Mouse (Mus musculus): ENCODE data around the gene Wdr31.

The Wdr31 gene

GRCm38 (mm10) chr4:62470598-62471051 is at the start of gene Wdr31:
TSS of gene Wdr31 (minus strand) at chr4:62470896.
- in situ Hi-C loops (cut with MboI; ENCODE audit: low pct_unique_long_range_greater_than_20kb in 1 of 2, low sequenced_read_pairs in 2 of 2, unreplicated experiment in 1 of 2) = no loop called here

GRCm38 (mm10) chr4:62519849-62520233 is 49.1 kb upstream of the Wdr31 start, which contains the start of gene Alad:
TSS of gene Alad (minus strand) at chr4:62519918.
- in situ Hi-C loops (cut with MboI; ENCODE audit: low pct_unique_long_range_greater_than_20kb in 1 of 2, low sequenced_read_pairs in 2 of 2, unreplicated experiment in 1 of 2) = no loop called here

DNA sequence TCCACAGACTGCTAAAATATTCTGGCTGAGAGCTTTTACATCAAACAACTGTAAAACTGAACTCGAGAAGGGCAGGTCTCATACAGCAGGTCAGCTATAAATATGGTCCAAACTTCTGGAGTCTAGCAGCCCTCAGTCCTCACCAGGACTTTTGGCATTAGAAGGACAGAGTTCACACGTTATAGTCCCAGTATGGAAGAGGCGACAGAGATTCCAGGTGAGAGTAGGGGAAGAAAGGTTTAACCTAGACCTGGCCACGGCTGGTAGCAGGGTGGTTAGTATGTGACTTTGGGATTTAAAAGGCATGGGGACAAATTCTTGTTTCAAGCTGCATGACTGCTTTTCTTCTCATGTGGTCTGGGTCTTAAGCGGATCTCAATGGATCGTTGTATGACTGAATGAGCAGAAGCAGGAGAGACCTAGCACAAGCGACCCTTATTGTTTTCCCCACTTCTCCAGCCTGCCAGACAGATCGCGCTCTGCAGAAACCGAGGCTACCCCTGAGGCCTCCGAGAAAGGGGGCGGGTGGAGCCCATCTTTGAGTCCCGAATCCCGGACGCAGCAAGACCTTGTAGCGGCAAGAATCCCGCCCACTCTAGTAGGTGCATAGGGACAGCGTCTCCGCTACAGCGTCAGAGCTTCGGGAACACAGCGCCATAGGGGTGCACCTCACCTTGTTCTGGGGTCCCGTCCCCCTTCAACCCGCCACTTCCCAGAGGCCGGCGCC is 48.6 kb upstream of the Wdr31 start:
- in situ Hi-C loops (cut with MboI; ENCODE audit: low pct_unique_long_range_greater_than_20kb in 1 of 2, low sequenced_read_pairs in 2 of 2, unreplicated experiment in 1 of 2) = no loop called here

DNA sequence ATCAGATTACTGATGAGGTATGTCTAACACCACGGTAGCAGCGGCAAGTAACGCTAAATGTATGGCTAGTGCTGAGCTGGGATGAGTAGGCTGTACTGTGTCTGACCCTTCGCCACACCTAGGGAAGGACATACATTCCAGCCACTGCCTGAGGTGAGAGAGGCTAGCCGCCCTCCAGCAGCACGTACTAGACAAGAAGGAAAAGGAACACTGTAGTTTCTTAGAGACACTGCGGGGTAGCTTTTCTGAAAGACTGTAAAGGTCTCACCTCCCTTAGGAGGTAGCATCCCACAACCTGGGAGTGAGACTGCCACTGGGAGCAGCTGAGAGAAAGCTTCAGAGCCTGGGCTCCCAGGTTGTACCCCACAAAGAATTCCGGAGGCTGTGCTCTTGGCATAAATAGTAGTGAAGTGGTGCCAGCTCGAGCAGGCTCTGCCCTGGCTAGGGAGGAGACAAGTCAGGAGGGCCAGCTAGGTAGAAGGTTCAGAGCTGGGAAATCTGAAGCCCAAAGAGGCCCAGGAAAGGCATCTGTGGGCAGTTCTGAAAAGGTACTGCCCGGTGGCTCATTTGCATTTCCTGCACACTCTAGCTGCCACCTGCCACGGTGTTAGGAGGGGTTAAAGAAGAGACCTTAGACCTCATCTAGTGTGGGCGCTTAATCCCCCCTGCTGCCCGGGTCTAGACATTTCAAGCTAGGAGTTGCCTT is 47.9 kb upstream of the Wdr31 start:
- in situ Hi-C loops (cut with MboI; ENCODE audit: low pct_unique_long_range_greater_than_20kb in 1 of 2, low sequenced_read_pairs in 2 of 2, unreplicated experiment in 1 of 2) = no loop called here

GRCm38 (mm10) chr4:62517538-62518415 is 47.1 kb upstream of the Wdr31 start:
- in situ Hi-C loops (cut with MboI; ENCODE audit: low pct_unique_long_range_greater_than_20kb in 1 of 2, low sequenced_read_pairs in 2 of 2, unreplicated experiment in 1 of 2) = no loop called here

GRCm38 (mm10) chr4:62517046-62517445 is 46.4 kb upstream of the Wdr31 start:
- in situ Hi-C loops (cut with MboI; ENCODE audit: low pct_unique_long_range_greater_than_20kb in 1 of 2, low sequenced_read_pairs in 2 of 2, unreplicated experiment in 1 of 2) = no loop called here

- in situ Hi-C loops (cut with MboI; ENCODE audit: low pct_unique_long_range_greater_than_20kb in 1 of 2, low sequenced_read_pairs in 2 of 2, unreplicated experiment in 1 of 2) = no loop called here
Measured at GRCm38 (mm10) chr4:62516579-62516978, 45.9 kb upstream of the Wdr31 start.

GRCm38 (mm10) chr4:62516079-62516478 is 45.4 kb upstream of the Wdr31 start:
- in situ Hi-C loops (cut with MboI; ENCODE audit: low pct_unique_long_range_greater_than_20kb in 1 of 2, low sequenced_read_pairs in 2 of 2, unreplicated experiment in 1 of 2) = no loop called here

- in situ Hi-C loops (cut with MboI; ENCODE audit: low pct_unique_long_range_greater_than_20kb in 1 of 2, low sequenced_read_pairs in 2 of 2, unreplicated experiment in 1 of 2) = no loop called here
Measured at GRCm38 (mm10) chr4:62515490-62515889, 44.8 kb upstream of the Wdr31 start.

- in situ Hi-C loops (cut with MboI; ENCODE audit: low pct_unique_long_range_greater_than_20kb in 1 of 2, low sequenced_read_pairs in 2 of 2, unreplicated experiment in 1 of 2) = no loop called here
Measured at GRCm38 (mm10) chr4:62514995-62515394, 44.3 kb upstream of the Wdr31 start.

GRCm38 (mm10) chr4:62513998-62514506 is 43.4 kb upstream of the Wdr31 start:
- in situ Hi-C loops (cut with MboI; ENCODE audit: low pct_unique_long_range_greater_than_20kb in 1 of 2, low sequenced_read_pairs in 2 of 2, unreplicated experiment in 1 of 2) = no loop called here

DNA sequence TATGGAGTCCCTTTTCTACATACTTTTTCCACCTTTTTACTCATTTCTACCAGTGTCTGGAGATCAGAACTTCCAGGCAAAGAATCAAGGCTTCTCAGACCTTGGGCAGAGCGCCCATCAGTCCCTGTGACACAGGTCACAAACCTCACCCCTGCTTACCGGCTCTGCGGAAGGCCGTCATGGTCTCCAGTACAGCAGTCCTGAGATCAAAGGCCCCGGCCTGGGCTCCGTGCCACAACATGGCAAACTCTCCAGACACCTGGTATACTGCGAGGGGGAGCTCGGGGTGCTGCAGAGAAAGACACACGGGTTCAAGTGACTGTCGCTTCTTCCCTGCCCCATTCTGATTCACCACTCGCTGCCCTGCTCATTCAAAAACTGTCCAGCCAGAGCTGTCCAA is 39.2 kb upstream of the Wdr31 start:
- in situ Hi-C loops (cut with MboI; ENCODE audit: low pct_unique_long_range_greater_than_20kb in 1 of 2, low sequenced_read_pairs in 2 of 2, unreplicated experiment in 1 of 2) = no loop called here

GRCm38 (mm10) chr4:62508839-62509238 is 38.1 kb upstream of the Wdr31 start:
- in situ Hi-C loops (cut with MboI; ENCODE audit: low pct_unique_long_range_greater_than_20kb in 1 of 2, low sequenced_read_pairs in 2 of 2, unreplicated experiment in 1 of 2) = no loop called here

DNA sequence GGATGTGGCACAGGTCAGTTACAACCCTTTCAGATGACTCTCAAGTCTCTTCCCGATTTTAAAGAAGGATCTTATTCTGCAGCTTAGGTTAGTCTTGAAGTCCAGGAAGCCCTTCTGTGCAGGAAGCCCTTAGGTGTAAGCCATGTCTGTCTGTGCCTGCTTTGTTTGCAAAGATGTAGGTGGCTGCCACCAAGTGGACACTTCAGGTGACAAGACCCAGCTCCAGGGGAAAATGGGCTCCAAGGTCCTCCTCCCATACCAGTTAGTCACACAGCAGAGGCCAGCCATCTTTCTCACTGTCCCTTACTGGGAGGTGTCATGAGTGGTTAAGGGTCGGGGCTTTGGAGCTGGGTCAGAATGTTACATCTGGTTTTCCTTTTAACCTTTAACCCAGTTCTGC is 36.1 kb upstream of the Wdr31 start:
- in situ Hi-C loops (cut with MboI; ENCODE audit: low pct_unique_long_range_greater_than_20kb in 1 of 2, low sequenced_read_pairs in 2 of 2, unreplicated experiment in 1 of 2) = no loop called here

DNA sequence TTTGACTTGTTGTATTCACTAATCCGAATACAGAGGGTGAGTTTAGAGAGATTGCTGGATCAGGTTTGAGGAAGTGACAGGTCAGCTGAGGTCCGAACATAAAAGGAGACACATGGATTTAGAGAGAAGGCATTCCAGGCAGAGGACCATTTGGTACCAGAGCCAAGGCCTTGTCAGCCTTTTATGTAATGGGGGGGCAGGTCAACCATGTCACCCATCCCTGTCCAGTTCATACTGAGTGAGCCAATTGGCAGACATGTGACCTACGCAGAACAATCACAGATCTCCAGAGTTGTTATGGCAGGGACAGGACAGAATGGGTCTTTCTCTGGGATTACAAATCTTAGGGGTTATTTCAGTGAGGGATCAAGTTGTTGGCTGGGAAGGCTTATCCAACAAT is 35.3 kb upstream of the Wdr31 start:
- in situ Hi-C loops (cut with MboI; ENCODE audit: low pct_unique_long_range_greater_than_20kb in 1 of 2, low sequenced_read_pairs in 2 of 2, unreplicated experiment in 1 of 2) = no loop called here

DNA sequence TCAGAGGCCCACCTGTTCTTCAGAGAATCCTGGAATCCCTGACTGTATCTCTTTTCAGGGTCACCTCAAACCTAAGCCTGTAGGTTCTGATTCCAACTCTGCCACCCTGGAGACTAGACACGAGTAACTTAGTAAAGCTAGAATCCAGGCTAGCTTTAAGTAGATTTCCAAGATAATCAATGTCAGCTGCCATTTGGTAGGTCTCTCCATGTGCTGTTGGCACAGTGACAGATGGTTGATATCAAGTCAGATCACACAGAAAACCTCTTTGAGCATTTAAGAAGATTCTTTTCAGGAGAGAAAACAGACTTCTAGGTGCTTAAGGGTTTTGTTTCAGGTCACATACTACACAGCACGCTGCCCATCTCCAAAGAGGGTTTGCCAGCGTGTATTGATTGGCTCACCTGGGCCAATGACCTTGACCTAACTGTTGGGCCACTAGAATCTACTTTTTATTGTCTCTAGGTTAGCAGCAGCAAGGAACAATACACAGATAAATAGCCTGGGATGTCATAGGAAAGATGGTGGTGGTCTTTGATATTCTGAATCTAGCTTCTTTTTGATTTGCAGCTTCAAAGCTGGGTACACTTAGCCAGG is 32.8 kb upstream of the Wdr31 start, which contains the start of gene Hdhd3:
TSS of gene Hdhd3 (minus strand) at position 94 of the 597 bp plus-strand sequence.
- in situ Hi-C loops (cut with MboI; ENCODE audit: low pct_unique_long_range_greater_than_20kb in 1 of 2, low sequenced_read_pairs in 2 of 2, unreplicated experiment in 1 of 2) = no loop called here

DNA sequence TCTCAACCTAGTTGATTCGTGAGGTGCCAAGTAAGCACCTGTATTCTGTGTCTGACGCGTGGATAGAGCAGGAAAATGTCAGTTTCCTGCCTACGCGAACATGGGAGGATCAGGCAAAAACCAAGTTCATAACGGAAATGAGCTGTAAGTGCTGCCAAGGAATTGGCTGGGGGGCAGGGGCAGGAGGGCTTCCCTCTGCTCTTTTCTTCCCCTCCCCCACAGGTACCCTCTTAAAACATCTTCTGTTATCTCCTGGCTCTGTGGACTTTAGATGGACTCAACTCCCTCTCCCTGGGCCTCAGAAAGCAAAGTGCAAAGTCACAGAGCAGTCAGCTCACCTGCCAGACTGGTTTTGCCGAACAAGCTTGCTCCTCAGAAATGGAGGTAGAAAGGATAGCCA is 32.3 kb upstream of the Wdr31 start:
- in situ Hi-C loops (cut with MboI; ENCODE audit: low pct_unique_long_range_greater_than_20kb in 1 of 2, low sequenced_read_pairs in 2 of 2, unreplicated experiment in 1 of 2) = no loop called here

DNA sequence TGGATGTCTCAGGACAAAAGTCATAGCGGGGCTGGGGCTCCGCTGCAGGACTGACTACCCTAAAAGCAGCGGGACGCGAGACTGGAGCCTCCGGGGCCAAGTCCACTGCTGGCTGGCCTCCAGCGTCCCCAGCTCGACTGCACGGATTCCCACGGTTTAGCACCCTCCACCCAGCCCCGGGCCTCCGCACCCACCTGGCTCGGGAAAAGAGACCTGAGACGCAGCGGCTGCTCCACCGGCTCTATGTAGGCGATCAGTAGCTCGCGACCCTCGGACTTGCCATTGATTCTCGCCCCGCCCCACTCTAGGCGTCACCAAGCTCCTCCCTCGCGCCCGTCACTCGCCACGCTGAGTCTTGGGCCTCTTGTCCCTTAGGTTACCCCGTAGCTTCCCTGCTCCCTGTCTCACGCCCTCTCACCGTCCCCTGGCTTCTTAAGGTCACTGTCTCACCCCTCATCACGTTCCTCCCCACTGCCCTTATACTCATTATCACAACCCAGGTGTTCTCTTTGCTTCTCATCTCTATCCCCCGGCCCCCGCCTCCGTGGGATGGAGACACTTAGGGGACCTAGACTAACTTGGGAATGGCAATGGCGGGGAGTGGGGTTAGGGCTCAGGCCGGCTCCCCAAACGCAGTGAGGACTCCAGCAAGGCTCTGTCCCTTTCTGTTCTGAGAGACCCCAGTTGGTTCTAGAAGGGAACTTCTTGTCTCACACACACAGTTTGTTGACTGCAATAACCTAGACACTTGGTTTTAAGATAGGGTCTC is 31.5 kb upstream of the Wdr31 start:
- in situ Hi-C loops (cut with MboI; ENCODE audit: low pct_unique_long_range_greater_than_20kb in 1 of 2, low sequenced_read_pairs in 2 of 2, unreplicated experiment in 1 of 2) = no loop called here
